Mouse (Mus musculus): ENCODE results near the gene Smim9. TPM values are rescaled to one million over a fixed set of nuclear protein-coding genes. Genes with fewer than 3 reads are reported as not detected.

Gene Smim9
- polyA plus RNA-seq (2012; rRNA removed): not detected in 2 replicates

DNA sequence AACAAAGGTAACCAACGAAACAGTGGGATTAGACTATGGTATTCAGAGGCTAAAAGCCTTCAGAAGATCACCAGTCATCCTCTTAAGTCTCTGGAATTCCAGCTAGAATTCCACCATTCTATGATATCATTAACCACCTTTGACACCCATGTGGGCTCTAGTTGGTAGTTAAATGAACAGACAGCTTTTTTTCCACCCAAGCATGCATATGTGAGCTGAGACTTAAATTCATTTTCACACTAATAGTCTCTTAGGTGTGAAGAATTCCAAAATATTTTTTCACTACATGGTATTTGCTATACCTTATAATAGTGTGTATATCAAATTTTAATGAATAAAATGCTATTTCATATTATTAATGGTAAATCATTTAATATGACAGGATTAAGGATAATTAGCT is at the start of gene Smim9:
Smim9 (minus strand) TSS at position 101 of the 400 bp plus-strand sequence.
- no peak for DNase-seq (ENCODE audit: extremely low spot score in 1 of 2, low spot score in 1 of 2)

DNA sequence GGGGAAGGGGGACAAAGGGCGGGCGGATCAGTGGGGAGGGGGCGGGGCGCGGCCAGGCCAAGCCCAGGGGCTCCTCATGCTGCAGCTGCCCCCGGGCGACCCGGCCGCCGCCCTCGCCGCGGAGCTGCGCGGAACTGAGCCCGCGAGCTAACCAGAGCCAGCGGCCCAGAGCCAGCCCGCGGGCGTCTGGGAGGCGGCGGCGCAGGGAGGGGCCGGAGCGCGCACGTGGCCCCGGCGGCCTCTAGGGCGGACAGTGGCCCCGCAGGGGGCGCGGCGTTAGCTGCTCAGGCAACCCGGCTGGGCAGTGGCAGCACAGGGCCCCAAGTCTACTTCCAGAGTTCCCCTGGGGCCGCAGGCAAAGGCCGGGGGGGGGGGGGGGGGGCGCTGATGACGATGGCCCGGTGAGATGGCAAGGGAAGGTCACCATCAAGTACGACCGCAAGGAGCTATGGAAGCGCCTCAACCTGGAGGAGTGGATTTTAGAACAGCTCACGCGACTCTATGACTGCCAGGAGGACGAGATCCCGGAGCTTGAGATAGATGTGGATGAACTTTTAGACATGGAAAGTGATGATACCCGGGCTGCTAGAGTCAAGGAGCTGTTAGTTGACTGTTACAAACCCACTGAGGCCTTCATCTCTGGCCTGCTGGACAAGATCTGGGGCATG is 7.9 kb downstream of the Smim9 start:
- DNase-seq (ENCODE audit: extremely low spot score in 1 of 2, low spot score in 1 of 2): no peak

DNA sequence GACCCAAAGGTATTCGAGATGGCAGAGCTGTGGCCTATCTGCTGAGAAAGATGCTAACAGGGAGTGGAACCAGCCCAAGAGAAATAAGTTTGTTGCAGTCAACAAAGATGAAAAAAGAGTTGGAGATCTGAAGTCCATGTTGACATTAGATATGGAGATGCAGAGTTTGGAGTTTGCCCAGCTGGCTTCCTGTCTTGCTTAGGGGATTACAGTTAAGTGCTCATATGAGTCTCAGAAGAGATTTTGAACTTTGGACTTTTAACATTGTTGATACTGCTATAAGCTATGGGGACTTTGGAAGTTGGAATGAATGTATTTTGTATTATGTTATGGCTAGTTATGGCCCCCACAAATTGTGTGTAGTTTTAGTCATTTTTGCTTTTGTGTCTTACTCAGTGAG is 11.3 kb downstream of the Smim9 start:
- DNase-seq (ENCODE audit: extremely low spot score in 1 of 2, low spot score in 1 of 2): no peak

DNA sequence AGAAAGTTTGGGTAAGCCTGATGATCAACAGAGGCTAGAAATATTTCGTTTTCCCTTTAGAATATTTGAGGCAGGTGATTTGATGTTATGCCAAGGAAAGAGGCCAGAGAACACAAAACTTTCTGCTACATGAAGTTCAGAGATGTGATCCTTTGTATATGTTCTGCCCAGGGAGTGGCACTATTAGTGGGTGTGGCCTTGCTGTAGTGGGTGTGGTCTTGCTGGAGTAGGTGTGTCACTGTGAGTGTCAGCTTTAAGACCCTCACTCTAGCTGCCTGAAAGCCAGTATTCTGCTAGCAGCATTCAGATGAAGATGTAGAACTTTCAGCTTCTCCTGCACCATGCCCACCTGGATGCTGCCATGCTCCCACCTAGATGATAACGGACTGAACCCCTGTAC is 13.3 kb downstream of the Smim9 start:
- no peak for DNase-seq (ENCODE audit: extremely low spot score in 1 of 2, low spot score in 1 of 2)

DNA sequence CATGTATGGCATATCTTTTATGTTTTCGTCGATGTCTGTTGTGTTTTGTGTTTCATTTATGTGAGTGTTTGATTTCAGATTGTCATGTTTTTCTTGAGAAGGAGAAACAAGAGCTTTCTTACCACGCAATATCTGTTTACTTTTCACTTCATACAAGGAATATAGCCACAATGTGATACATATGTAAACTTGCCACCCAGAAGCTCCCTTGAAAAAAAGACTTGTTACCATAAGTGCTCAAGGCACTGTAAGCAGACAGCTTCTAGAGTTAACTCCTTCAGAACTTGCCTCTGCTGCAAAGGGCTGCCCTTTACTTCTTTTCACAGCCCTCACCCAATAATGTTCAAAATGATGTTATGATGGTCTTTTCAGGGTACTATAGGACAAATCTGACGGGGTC is 15.2 kb downstream of the Smim9 start:
- no peak for DNase-seq (ENCODE audit: extremely low spot score in 1 of 2, low spot score in 1 of 2)

DNA sequence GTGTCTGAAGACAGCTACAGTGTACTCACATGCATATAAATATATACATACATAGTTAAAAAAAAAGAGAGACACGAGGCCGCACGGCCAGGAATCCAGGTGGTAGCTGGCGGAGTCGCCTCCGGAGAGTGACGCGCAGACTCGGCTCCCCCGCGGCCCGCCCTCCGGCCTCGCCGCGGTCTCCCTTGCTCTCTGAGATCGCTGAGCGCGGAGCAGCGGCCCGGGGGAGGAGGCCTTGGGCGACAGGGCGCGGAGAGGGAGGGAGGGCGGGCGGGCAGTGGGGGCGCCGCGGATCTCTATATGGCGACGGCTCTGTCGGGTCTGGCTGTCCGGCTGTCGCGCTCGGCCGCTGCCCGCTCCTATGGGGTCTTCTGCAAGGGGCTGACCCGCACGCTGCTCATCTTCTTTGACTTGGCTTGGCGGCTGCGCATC is 20.4 kb downstream of the Smim9 start:
- DNase-seq (ENCODE audit: extremely low spot score in 1 of 2, low spot score in 1 of 2): peak in 1 of 2 experiments; percentile 10

DNA sequence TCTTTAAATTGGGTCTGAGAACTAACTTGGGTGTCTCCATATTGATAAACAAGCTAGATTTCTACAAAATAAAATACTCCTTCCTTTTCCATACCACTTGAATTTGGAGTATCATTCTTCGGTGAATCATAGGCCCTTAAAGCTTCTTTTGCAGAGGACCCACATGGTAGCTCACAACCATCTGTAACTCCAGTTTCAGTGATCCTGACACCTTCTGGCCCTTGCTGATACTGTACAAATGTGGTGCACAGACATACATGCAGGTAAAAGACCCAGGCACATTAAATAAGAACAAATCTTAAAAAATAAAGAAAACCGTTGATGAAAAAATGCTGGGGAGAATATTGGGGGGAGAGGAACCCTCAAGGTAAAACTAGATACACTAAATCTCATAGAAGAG is 25.4 kb downstream of the Smim9 start:
- no peak for DNase-seq (ENCODE audit: extremely low spot score in 1 of 2, low spot score in 1 of 2)

DNA sequence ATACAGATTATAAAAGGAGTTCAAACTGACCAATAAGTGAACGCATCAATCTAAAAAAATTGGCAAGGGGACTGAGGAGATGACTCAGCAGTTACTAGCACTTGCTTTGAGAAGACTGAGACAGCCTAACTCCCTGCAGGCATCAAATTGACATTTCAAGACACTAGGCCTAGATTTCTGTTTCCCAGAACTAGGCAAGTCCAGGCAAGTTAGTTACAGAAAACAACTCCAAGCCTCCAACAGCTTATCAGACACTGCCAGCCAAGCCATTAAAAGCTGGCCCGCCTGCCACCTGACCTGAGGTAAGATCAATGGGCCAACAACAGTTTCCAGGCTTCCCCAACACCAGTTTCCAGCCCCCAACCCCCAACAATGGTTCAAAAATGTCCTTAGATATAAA is 25.8 kb downstream of the Smim9 start:
- DNase-seq (ENCODE audit: extremely low spot score in 1 of 2, low spot score in 1 of 2): no peak

DNA sequence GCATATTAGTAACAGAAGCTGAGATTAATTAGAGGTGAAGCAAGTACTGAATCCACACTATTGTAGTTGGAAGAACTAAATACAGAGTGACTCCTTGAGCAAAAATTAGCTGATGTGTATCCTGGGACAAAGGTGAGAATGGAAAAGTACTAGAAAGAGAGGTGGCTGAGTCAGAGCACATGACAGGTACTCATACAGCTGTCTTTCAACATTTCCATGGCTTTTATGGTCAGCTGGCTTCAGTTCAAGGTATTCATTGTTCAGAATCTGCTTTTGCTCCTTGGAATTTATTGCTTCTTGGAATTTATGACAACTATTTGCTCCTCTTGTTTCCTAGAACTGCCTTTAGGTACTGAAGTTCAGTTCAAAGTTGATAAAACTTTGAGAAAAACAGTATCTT is 26.6 kb downstream of the Smim9 start:
- no peak for DNase-seq (ENCODE audit: extremely low spot score in 1 of 2, low spot score in 1 of 2)

DNA sequence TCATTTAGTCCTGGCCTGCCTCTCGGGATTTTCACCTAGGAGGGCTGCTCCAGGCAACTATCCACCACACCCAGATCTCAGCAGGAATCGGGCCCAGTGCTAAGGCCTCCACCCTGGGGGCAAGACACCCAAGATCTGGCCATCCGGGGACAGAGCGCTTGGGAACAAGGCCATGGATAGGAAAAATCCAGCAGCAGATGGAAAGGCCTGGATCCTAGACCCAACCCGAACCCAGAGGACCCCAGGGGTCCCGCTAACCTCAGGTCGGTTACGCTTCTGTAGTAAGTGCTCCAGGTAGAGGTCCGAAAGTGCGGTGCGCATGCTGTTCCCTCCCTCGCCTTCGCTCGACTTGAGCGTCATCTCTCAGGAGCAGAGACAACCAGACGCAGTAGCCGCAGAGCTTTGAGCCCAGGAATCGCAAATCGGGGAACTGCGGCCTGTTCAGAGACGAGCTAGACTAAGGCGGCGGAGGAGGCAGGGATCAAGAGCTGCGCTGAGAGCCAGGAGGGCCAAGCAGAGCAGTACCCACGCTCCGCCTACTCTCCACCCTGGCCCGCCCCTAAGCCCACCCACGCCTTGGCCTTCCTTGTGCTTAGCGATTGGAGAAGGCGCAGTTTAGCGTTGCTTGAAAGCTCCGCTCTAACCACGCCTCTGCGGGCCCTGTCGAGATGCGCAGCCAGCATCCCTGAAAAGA is 33.0 kb downstream of the Smim9 start, which contains the start of gene Mpp1:
Mpp1 (minus strand) TSS at position 550 of the 694 bp plus-strand sequence.
- peak; percentile 31 to 75 for DNase-seq (ENCODE audit: extremely low spot score in 1 of 2, low spot score in 1 of 2)

DNA sequence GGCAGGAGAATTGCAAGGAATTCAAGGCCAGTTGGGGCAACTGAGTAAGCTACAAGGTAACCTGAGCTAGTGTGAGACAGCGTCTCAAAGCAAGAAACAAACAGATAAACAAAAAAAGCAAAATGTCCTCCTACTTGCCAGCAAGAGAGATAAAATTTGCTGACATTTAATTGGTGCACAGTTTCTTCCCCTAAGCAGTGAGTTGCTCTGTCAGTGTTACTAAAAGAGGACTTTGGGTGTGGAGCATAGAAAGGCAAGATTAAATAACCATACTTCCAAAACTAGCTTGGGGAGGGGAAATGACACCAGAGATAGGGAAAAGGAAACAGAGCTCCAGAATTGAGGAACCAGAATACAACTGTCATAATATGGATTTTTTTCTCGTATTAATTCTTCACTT is 34.1 kb downstream of the Smim9 start:
- DNase-seq (ENCODE audit: extremely low spot score in 1 of 2, low spot score in 1 of 2): no peak

DNA sequence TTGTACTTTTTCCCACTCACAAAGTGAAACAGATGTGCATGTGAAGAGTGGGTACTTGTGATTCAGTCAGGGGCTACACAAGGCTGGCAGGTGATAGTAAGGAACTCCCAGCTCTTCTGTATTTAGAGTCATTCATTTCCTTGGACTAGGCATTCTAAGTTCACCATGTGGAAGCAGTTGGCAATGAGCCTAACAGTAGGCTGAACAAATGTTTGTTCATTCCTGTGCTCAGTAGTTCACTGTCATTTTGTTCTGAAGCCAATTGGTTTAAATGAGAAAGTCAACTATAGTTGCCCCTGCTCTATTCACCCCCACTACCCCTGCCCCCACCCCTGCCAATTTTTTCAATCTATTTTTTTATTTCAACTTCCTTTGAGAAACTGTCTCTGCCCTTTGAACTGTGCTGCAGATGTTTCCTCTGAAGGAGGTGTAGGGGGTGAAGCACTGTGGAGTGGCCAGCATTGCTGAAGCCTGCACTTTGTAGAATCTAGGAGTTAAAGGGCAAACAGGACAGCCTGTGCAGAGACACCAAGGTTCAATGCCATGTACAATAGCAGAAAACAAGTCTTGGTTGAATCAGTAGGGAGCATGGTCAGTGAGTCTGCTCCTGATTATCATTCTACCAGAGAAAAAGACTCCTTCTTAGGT is 35.1 kb downstream of the Smim9 start:
- no peak for DNase-seq (ENCODE audit: extremely low spot score in 1 of 2, low spot score in 1 of 2)

DNA sequence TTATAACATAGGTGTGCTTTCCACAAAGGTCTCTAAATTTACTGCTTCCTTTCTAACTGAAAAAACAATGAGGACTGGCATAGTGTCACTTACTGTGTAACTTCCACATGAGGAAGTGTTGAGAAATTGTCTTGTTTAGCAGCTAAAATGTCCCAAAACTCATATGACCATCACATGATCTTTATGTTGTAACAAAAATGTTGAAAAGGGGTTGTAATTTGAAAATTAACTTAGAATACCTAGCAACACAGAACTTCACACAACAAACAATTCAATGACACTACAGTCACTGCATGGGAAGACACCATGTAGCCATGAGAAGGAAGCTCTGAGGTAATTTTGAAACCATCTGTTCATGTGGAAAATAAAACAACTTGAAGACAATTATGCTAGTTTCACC is 36.7 kb downstream of the Smim9 start:
- DNase-seq (ENCODE audit: extremely low spot score in 1 of 2, low spot score in 1 of 2): no peak

DNA sequence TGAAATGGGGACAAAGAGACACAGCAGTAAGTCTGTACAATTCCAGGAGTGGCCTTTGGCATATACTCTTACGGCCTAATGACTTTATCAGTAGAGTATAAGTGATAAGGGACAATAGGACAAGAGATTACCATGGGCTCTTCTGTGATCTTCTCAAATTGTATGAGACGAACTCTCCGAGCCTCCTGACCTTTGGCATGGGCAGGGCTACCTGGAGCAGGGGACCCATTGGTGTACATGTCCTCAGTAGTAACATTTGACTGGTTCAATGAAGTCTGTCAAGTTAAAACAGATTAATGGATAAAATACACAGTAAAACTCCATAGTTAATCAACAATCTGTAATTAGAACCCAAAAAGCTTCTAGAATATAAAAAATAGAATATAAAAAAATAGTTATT is 38.0 kb downstream of the Smim9 start:
- no peak for DNase-seq (ENCODE audit: extremely low spot score in 1 of 2, low spot score in 1 of 2)

DNA sequence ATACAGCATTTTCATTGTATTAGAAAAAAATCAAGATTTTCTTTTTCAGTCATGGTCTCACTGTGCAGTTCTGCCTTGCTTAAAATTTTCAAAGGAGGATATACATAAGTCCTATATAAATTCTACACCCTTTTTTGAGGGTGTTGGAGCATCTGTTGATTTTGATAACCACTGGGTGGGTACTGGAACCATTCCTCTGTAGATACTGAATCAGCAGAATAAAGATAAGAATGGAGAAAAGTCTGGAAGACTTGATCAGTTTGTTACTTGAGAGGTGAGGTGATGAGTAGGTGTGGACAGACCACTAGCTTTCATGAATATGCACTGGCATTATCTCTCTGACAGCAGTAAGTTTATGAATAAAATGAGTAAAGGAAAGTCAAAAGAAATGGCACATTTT is 48.0 kb downstream of the Smim9 start:
- no peak for DNase-seq (ENCODE audit: extremely low spot score in 1 of 2, low spot score in 1 of 2)

DNA sequence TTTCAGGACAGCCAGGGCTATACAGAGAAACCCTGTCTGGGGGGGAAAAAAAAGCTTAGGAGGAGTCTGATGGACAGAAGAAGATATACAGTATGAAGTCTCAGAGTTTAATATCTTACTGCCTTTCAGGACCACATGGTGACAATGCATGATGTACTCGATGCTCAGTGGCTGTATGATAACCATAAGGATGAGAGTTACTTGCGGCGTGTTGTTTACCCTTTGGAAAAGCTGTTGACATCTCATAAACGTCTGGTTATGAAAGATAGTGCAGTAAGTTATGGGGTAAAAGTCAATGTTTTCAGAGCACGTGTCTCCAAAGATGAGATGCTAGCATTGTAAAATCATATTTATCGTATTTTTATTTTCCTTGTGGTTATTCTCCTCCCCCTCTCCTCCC is 61.3 kb downstream of the Smim9 start:
- DNase-seq (ENCODE audit: extremely low spot score in 1 of 2, low spot score in 1 of 2): no peak

DNA sequence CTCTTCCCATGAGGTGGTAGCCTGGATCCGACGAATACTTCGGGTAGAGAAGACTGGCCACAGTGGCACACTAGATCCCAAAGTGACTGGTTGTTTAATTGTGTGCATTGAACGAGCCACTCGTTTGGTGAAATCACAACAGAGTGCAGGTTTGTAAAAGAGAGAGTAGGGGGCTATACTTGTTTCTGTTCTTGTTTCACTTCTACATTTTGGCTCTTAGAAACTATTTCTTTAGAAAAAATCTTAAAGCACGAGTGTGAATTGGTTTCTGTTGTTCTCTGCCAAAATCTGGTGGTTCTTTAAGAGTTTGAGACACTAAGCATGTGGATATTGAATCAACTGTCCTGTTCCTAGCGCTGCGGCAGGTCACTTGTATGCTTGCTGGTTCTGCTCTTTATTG is 64.8 kb downstream of the Smim9 start:
- no peak for DNase-seq (ENCODE audit: extremely low spot score in 1 of 2, low spot score in 1 of 2)

DNA sequence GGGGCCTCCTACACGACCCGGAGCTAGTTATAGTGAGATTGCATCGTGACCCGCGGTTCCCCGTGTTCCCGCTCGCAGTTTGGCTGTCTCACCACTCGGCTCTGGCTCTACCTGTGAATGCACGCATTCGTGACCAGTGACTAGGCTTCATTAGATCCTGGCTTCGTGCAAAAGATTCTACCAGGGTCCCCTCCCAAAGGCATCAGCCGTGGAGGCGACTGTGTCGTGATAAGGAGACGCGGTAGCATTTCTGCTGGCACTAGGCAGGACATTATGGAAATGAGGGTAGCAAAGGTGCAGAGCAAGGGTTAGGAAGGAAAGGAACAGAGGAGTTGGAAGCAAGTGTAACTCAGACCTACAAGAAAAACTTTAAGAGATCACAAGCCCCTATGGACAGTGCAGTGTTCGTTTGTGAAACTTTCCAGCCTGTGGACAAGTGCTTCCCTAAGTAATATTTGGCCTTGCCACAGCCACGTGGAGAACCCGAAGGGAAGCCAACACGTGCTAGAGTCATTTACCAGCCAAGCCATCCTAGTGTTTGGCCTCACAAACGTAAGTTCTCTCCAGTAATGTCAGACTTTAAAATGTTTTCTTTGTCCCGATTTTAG is 67.3 kb downstream of the Smim9 start:
- DNase-seq (ENCODE audit: extremely low spot score in 1 of 2, low spot score in 1 of 2): no peak
